Mouse (Mus musculus) gonadal fat pad, adult 2 months (tissue): ENCODE measurements at regions not wholly inside any gene's neighbourhood (a gene's known extent, or its start where the extent isn't known, plus 50 kb on each side); places are given as distances from the start of the nearest gene placed in this dataset.

Experiments
- DNase-seq: peaks from one replicate; pipeline ENCODE4 v3.0.0-alpha.2; 2012; ENCODE audit warnings: low read depth

DNA sequence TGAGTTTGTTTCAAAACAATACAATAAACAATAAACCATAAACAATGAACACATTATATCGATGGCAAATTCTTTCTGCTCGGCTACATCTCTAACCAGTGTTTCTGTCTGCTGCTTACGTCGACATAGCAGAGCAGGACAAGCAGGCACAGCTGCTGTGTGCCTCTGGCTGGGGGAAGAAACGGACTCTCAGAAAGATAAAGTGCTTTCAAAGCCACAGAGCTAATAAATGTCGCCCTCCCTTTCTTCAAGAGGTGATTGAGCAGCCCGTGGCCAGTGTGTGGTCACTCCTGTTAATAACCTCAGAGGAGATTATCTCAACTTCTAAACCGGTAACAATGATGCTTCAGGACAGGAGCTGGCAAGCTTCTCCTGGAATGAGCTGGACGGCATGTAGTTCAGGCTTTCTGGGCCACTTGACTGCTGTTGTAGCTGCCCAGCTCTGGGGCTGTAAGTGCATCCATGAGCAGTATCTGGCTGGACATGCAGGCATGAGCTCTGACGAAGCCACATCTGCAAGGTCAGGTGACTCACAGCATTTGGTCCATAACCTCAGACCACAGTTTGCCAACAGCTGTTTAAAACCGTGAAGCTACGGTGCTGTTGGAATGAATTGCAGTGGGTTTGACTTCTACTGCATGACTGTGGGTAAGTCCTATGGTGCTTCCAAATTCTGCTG is 55.6 kb downstream of the Evx1 start:
- DNase-seq = no peak

DNA sequence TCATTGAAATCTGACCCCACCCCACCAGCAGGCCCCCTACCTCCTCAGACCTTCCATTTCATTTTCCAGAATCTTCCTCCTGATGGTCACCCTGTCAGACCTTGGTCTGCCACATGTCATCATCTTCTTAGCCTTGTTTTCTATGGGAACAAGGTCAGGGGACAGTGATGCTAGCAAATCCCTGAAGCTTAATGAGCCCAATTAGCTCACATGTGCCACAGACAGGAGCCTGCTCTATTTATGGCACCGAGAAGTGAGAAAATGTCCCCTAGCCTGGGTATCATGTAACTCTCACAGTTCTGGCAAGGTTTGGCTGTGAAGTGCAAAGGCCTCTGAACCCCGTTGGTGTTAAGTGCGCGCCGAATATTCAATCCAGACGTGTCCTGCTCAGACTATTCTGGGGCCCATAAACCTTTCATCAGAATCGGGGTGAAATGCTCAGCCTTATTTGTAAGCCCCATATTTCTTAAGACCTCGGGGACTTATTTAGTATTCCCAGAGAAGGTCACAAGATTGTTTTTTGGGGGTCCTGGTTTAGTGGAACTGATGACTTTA is 57.6 kb downstream of the Evx1 start:
- DNase-seq = no peak

DNA sequence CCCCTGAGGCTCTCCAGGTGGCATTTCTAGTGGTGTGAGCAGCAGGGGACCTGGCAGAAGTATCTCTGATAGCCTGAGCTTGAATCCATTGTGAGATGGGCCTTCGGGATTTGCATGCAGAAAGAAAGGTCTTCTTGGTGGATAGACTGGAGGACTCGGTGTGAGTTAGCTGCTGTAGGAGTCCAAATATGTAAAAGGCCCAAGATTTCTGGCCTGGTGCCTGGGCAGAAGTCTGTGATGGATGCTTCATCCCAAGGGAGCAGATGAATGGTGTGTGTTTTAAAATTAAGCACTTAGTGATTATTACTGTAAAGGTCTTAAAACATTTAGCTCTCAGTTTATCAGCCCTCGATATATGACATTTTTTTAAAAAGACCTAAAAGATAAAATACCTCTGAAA is 65.8 kb downstream of the Evx1 start:
- DNase-seq = no peak

DNA sequence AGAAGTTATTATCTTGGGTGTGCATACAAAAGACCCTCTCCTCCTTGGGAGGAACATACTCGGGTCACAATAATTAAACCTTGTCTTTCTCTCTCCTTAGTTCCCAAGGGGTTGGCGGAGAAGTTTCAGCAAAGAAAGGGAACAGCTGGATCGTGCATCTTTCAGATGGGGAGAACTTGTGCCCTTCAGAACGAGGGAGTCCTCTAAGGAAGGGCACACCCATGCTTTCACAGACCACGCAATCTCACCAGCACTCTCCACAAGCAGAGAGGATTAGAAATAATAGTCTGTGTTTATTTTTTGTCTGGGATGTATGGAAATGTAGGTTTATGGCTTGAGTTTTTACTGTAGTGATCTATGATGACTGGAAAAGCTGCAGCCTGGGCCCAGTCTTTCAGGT is 66.3 kb downstream of the Evx1 start:
- no peak for DNase-seq

DNA sequence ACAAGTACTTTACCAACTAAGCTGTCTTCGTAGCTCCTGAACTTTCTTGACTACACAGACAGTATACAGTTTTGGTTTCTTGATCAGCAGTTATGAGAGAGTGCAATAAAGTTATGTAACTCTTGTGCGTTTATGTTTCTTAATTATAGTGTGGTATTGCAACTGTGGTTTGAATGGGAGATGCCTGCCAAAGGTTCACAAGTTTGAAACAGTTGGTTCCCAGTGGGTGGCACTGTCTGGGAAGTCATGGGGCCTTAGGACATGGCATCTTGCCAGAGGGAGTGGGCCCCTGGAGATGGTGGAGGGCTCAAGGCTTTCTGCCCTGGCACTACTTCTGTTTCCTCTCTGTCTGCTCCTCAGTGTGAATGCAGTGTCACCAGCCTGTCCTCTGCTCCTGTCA is 71.7 kb downstream of the Evx1 start:
- DNase-seq = peak; percentile 62

DNA sequence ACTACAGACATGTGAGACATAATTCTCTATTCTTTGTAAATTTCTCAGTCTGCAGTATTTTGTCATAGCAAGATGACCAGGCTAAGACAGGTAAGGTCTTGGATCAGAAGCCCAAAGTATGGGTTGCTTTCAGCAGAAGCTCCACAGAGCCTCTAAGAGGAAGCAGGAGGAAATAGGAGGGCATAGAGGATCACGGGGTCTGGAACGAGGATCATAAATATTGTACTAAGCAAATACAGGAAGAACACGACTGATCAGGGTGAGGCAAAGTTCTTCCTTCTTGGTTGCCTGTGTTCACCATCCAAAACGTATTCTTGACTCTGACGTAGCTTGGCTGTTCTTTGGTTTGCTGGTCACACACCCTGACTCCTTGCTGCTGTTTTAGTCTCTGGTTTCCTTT is 88.1 kb downstream of the Evx1 start:
- DNase-seq = no peak

DNA sequence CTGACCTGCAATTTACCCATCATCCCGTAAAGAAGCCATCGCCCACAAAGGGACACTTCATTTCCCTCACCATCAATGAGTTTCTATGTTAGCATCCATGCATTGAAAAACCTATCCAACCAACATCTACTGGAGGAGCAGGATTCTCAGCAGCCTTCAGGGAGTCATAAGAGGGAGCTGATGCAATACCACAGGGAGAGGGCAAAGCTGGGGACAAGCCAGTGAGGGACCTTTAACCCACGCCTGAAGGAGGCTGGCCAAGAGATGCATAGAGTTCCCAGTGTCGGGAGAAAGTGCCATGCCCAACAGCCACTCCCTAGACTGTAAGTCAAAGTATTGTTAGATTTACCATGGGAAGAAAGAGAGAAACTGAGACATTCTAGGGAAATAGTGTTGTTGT is 96.7 kb downstream of the Evx1 start:
- no peak for DNase-seq

DNA sequence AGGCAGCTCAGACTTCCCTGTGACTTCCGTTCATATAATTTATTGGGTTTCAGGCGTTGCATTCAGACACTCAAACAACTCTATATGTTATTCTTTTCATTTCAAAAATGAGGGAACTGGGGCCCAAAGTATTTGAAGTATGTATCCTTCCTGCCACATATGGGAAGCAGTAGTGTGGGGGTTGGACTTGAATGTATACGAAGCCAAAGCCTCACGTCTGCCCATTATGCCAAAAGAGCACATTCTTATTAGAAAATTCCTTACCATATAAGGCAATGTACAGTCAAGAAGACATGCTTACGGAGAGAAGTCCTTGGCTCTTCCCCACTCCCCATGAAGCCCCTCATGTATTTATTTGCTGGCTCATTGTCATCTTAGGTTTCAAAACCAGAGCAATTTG is 97.4 kb downstream of the Evx1 start:
- no peak for DNase-seq

DNA sequence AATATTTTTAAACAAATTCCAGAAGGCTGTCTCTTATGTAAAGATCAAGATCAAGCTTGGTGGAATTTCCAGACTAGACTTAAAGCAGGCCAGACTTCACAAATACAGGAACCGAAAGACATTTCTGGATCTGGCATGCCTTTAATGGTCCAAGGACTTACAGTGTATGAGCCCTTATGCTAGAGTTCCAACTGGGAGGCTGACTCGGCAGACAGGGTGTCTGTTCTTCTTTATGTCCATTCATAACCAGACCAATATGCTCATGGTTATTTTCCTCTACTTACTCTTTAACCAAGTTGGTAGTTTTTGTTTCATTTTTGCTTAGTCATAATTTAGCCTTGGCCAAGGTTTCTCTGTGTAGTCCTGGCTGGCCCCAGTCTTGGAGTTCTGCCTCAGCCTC is 98.0 kb downstream of the Evx1 start:
- no peak for DNase-seq

DNA sequence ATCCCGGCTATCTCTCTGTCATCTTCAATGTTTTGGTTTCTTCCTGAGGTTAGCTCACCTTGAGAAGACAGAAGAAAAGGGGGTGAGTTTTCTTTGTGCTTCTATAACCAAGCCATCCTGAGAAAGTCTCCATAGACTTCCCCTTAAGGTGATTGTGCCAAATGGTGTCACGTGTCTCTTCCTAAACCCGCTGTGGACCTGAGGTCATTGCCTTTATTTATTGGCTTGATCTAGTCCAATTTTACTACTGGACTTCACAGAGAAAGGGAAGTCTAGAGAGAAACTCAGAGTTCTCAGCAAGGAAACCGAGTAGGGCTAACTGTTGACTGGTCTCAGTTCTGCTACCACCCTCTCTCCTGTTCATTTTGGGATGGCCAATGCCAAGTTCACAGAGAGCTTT is 100.3 kb downstream of the Evx1 start:
- no peak for DNase-seq

DNA sequence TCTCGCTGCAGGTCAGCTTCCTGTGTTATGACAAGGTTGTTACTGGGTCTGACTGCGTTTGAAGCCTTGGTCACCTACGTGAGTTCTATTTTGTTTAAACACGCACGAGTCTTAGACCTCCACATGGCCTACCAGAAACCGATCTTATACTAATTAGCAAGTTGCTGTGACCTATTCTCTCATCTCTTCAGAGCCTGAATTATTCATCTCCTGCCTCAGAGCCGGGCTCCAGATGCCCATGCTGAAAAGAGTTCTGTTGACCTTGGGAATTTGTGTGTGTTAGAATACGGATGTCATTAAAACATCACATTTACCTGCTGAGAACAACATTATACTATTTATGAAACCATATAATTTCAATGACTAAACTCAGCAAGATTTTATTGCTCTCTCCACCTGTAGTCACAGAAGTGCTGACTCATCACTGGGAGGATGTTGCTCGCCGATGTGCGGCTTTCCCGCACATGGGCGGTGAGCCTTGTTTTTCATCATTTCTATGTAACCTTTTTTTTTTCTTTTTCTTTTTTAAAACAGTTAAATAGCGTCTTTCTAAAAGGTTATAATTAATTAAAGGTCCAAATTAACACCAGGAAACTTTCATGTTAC is 102.1 kb downstream of the Evx1 start:
- no peak for DNase-seq

DNA sequence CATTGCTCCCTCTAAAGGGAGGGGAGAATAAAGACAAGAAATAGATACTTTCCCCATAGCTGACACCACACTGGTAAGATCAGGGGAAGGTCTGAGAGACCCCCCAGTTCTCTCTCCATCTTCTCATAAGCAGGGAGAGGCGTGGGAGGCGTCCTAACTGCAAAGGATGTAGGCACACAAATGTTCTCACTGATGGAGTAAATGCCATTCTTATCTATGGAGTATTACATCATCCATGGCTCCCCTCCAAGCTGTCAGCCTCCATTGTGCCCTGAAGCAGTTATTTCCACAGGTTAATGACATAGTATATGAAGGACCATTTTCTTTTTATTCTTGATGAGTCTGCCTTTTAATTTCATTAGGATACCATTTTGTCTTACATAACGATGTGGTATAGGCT is 103.2 kb downstream of the Evx1 start:
- DNase-seq = no peak

DNA sequence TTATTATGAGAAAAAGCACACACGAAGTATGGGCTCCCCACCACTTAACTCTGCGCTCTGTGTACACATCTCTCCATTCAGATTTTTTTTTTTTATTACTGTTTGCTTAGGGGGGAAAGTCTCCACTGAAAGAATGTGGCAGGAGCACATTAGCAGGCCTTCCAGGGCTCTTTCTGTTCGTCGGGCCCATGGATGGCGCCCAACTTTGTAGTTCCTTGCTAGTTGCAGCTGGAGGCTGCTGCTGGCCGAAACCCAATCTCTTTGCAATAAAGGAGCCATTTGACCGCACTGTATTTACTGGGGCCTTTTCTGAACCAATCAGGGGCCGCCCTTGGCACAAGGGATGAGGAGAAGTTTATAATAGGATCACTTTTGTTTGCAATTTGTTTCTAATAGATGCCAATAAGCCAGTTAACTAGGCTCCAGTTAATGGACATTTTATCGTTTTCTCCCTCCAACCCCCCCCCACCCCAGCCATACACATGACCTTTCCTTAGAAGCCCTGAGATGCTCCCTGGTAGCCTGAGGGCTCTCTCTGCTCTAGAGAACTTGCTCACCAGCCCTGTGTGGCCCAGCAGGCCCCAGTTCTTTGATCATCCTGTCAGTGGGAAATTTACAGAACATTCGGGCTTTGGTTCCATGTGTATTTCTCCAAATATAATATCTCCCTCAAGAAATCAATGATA is 104.3 kb downstream of the Evx1 start:
- DNase-seq = no peak

DNA sequence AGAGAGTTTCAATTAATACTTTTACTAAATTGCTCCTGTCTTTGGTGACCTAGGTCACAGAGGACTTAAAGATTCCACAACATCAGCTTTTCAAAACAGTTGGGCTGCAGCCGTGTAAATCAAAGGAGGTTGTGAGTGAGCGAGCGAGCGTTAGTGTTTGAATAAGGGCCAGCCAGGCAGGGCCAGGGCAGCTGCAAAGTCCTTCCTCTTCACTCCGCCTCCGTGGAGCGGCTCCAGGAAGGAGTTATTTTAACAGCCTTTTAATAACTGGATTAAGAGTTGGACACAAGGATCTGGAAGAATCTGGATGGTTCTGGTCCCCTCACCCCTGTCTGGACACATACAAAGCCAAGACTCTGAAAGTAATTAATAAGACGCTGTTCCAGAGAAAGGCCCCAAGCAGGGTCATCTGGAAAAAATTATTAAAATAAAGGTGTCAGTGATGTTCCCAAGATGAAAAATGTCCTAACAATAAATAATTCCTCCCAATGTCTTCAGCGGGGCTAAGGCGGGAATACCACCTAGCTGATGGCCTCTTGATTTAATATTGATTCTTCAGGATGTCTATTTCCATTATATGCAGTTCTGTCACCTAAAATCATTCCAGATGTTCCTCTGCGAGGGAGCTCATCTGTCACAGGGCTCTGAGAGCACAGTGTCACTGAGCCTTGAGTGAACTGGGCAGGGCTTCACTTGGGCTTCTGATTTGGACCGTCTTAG is 105.3 kb downstream of the Evx1 start:
- no peak for DNase-seq

DNA sequence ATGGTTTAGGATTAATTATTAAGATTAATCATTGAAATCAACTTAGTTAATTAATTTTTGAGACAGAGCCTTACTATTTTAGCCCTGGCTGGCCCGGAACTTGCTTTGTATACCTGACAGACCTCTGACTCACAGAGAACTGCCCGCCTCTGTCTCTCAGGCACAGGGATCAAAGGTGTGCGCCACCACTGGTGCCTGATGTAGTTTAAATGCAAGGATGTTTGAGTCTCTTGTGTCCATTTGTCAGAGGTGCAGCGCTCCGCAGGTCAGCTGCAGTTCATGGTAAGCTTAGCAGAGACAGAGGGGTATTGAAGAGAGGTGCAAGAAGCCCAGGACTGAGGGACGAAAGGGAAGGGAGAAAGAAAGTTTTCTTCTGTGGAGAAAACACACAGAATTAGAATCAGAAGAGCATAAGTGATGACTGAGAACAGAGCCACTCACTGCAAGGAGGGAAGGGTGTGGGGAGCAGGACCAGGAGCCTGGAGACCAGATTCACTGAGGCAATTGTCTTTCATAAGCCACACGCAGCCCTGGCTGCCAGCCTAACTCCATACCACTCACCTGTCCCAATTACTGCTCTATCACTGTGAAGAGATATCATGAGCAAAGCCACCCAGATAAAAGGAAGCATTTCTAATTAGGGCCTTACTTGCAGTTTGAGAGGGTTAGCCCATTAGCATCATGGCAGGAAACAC is 107.1 kb downstream of the Evx1 start:
- DNase-seq = no peak

DNA sequence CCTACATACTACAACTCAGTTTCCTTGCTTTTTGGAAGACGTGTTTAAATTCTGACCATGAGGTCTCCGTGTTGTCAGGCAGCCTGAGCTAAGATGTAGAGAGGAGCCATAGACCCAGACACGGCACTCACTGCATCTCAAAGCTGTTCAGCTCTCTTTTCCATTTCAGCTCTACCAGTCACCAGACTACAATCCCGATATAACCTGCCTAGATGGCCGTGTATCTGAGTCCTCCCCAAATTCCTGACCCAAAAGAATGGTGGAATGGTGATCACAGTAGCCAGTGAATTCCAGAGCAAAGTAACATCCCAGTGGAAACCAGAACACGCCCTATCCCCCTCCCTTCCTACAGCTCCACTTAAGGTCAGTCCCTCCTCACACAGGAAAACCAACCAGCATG is 108.5 kb downstream of the Evx1 start:
- DNase-seq = no peak

DNA sequence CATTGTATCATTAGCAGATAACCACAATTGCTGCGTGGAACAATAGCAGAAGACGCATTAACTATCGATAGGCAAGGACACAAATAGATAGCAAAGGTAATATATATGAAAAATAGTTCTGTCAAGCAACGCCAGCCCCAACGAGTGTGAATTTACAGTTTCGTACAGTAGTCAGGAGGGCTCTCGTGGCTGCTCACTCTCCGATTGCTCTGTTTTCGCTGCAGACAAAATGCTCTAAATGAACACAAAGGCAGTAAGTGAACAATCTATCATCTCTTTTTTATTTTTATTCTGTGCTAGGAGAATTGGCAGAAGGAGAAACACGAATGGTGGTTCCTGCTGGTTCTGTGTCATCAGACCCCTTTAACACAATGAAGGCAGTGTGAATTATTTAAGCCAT is 109.4 kb downstream of the Evx1 start:
- DNase-seq = no peak

DNA sequence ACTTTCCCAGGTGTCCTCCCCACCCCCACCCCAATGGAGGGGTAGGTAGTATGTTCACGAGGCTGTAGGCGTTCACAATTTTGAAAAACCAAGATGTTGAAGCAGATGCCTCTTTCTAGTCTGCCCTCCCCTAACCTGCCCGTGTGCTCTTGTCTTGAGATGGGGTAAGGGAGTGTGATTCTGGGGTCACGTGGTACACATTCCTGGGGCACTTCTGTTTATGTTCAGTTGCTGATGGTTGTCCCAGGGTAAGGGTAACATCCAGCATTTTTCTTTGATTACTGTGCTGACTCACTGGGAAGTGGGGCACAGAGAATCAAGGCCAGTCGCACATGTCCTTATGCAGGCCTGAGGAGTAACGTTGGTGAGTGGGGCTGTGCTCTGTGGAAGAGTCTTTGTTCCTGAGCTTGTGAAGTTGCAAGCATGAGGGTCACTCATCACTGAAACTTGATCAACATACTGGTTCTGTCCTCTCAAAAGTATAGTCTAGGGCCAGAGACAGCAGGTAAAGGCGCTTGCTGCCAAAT is 110.3 kb downstream of the Evx1 start:
- no peak for DNase-seq

DNA sequence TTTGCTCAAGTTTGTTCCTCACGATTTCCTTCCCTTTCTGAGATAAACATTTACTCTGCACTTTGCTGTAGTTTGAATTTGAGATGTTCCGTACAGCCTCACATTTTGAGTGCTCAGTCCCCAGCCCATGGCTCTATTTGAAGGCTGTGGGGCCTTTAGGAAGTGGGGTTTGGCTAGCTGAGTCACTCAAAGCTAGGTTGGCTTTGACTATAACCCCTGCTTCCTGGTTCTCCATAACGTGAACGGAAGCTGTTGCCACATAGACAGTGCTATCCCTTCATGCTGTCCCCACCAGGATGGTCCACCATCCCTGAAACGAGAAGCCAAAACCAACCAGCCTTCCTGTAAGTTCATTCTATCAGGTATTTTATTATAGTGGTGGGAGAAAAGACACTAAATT is 111.1 kb downstream of the Evx1 start:
- no peak for DNase-seq

DNA sequence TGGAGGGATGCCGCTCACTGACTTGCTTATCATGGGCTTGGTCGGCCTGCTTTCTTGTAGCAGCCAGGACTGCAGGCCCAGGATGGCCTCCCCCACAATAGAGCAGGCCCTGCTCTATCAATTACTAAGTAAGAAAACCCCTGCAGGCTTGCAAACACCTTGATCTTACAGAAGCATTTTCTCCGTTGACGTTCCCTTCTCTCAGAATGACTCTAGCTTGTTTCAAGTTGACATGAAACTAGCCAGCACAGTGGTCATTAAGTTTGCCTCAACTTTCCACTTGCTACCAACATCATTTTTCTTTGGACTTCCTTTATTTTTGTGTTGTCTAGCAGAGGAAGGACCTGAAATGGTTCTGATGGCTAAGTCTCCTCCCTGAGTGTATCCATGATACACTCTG is 111.8 kb downstream of the Evx1 start:
- no peak for DNase-seq

DNA sequence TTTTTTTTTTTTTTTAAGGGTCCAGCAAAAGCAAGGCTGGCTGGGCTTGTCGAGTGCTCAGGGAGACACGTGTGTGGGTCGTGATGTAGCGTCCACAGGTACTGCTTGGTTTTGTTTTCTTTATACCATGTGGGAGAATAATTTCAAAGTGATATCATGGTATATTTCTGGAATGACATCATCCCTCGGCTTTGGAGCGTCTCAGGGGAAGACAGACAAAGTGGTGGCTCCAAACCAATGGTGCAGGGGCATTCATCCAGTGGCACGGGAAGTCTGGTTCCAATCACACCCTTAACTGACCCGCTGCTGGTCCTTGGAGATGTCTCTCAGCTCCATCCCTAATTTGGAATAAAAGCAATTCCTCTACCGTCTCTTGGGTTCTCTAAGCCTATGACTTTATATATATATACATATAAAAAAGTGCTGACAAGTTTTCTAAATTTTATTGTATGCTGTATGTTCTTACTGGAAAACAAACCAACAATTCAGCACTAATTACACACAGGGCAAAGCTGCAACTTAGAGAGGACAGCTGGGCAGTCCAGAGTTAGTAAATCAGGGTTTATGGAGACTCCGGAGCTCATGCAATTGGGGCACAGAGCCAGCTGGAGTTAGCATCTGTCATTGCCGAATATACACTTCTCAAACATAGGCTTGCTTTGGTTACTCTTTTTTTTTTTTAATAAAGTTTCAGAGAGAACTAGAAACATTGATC is 115.3 kb downstream of the Evx1 start:
- DNase-seq = no peak
